Mouse (Mus musculus) 3T3-L1 (cell line): ENCODE measurements around the gene Ptbp3.

Experiments used
- DNase-seq: peaks from one replicate; pipeline ENCODE4 v3.0.0-alpha.2; 2015; ENCODE audit warnings: low read depth, low spot score

The Ptbp3 gene

DNA sequence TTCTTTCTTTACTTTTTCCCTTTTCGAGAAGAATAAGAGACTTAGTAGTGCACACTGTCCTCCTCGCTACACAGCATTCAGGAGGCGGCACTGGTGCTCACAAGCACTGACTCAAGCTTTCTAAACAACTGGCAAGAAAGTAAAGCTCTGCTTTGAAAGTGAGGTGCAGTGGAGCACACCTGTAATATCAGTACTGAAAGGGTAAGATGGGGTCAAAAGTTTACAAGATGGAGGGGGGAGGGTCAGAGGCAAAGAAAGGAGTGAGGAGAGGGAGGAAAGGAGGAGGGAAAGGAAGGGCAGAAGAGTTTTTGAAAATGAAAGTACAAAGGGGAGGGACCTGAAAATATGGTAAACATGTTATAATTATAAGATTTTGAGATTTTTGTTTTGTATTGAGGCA is 43.7 kb downstream of the Ptbp3 start:
- DNase-seq, result no peak

GRCm38 (mm10) chr4:59491097-59491496 is 58.1 kb downstream of the Ptbp3 start:
- DNase-seq, result no peak

GRCm38 (mm10) chr4:59471306-59471705 is 77.9 kb downstream of the Ptbp3 start:
- DNase-seq, result no peak

DNA sequence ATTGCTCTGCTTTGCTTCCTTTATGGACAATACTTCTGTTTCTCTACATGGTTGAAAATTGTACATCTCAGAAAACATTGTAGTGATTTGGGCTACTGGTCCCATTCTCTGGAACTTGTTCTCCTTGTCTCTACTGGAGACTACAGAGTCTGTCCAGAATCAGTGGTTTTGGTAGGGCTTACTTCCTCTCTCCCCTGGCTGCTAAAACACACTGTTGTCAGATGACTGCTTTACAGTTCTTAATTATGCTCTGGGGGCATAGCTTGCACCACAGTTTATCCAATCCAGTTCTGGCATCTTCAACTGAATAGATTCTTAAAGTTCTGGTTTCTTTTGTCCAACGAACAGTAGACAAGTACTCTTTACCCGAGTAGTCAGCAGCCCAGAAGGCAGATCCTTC is 83.7 kb downstream of the Ptbp3 start:
- no peak for DNase-seq

- no peak for DNase-seq
These were observed 84.5 kb downstream of the Ptbp3 start for GRCm38 (mm10) chr4:59464661-59465060.

DNA sequence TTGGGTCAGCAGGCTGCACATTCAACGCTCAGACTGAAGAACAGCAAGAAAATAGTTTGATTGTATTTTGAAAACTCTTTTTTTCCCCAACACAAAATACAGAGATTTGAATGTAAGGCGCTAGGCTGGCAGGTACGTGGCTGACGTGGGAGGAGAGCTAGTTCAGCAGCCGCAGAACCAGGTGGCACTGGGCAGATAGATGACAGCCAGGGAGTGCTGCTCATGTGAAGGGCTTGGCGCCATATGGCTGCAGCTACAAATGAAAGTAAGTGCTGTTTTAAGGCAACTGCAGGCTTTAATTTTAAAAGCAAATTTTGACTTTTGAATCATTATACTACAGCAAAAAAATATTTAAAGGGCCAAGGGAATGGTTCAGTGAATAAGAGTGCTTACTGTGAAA is 86.7 kb downstream of the Ptbp3 start:
- DNase-seq, result no peak

DNA sequence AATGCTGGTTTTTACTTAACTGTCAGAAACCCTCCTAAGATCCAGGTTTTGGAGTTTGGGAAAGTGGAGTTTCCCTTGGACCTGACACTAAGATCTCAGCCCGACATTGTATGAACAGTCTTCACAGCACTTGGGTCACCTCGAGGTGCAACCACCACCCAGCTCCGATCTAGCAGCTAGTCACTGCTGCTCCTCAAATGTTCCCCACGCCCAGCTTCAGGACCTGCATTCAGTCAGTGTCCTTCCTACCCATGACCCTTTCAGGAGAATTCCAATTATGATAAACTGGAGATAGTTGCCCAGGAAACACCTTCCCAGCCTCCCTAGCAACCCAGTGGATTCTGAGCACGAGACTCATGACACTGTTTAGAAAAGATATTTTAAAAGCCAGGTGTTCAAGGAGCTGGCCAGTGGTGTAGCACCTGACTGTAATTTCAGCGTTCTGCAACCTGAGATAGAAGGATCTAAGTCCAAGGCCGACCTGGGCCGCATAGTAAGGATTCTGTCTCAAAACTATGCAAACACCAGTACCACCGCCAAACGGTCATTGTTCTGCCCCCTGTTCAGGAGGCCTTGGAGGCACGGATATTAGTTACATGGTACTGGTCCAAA is 87.9 kb downstream of the Ptbp3 start:
- no peak for DNase-seq

DNA sequence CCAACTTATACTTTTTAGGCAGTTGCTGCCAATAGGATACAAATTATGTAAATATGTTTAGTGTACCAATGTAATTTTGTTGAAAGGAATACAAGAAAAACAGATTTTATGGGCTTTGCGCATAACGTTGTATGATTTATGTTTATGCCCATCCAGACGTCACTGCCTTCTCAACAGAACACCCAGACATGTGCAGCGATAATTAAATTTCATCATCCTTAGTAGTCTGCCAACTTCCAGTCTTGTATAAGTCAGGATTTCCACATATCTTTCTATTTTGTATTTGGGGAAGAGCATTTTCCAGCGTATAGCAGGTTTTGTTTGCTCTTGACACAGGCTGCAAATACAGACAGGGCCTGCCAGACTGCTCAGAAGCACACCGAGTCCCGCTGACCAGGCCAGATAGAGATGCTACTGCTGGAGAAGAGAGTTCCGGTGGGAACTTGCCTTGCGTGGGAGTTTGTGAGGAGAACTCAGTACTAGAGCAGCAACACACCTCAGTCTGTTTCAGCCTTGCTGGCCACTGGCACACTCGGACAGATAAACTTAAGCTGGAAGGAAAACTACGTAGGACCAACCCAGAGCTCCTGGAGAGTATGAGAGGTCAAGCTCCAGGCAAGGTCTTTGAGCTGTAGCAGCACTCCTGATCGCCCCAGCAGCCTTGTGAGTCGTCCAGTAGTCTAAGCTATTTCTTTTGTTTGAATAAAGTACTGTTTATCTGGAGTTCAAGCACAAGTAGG is 89.8 kb downstream of the Ptbp3 start:
- no peak for DNase-seq

DNA sequence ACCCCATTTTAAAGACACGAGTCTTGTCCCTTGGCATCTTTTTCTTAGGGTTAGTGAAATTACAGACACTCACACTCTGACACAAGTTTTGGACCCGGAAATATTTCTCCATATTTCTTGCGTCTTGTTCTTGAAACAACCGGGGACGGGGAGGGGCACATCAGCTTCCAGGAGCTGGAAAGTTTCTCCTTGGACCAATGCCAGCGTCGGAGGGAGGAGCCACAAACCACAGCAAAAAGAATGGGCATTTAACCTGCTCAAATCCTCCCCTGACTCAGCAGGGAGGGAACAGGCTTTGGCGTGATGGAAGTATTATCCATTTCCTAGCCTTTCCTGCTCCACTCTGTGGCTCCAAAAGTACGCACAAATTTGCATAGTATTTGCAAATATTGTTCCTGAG is 91.2 kb downstream of the Ptbp3 start:
- peak; percentile 56 for DNase-seq

- DNase-seq, result no peak
These were observed 92.1 kb downstream of the Ptbp3 start for GRCm38 (mm10) chr4:59457091-59457490.

DNA sequence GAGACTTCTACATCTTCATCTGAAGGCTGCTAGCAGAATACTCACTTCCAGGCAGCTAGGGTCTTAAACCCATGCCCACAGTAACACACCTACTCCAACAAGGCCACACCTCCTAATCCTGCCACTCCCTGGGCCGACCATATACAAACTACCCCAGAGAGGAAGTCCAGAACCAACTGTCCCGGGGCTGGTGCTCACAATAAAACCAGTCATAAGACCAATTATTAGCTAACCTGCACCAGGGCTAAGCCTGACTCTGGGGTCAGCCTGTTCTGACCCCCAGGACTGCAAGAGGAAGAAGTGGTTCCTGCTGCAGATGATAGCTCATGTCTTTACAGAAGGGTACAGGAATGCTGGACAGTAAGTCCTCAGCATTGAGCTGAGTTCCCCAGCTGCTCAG is 93.7 kb downstream of the Ptbp3 start:
- no peak for DNase-seq

DNA sequence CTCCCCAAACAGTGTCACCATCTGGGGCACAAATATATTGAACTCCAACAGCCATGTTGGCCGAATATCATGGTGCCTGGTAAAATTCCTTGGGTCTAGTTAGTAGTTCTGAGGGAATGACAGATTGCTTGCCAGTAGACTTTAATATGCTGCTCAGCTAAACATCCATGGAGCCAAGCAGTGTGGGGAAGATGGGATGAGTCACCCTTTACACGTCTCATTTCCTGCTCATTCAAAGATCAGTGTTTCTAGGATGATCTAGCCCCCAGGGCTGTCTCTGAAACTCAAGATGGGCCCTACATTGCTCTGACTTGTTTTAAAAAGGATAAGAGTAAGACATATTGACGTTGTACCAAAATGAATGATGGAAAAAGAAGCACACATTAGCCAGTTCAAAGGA is 95.1 kb downstream of the Ptbp3 start:
- peak; percentile 72 for DNase-seq

GRCm38 (mm10) chr4:59452503-59452933 is 96.6 kb downstream of the Ptbp3 start:
- peak; percentile 82 for DNase-seq

- peak; percentile 23 for DNase-seq
These were observed 98.3 kb downstream of the Ptbp3 start for GRCm38 (mm10) chr4:59450906-59451305.

DNA sequence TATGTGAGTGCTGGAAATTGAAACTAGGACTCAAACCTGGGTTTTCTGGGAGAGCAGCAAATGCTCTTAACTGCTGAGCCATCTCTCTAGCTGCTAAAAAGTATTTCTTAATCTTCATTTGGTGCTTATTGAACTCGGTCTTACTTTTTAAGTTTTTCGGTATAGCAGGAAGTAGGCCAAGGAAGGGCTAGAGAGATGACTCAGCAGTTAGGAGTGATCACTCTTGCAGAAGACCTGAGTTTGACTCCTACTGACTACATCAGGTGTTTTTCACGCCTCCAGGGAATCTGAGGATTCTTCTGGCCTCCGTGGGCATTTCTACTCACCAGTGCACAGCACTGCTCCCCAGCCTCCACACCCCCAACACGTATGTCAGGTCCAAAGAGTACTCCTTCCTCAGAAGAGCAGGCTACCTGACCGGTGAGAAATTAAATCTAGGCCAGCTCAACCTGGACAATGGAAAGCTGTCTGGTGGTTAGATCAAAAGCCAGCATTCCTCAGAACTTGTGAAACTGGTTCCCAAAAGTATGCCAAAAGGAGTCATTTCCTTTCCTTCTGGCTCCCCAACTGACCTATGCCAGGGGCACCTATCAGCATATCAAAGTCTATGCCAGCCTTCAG is 98.8 kb downstream of the Ptbp3 start:
- no peak for DNase-seq

GRCm38 (mm10) chr4:59447296-59447695 is 101.9 kb downstream of the Ptbp3 start:
- no peak for DNase-seq

DNA sequence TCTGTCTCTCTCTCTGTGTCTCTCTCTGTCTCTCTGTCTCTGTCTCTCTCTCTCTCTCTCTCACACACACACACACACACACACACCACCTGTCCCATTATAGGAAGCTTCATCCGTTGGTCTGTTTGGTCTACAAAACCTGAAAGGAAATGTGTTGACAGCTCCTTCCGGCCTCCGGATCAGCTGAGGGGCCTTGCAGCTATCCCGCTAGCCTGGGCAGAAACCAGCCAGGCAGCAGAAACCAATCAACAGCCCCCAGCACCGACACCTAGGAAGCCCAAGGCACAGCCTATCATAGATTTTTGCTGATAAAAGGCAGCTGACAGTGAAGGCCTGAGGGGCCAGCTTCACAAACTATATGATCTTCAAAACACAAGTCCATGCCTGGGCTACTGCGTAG is 103.6 kb downstream of the Ptbp3 start:
- no peak for DNase-seq

- no peak for DNase-seq
These were observed 104.2 kb downstream of the Ptbp3 start for GRCm38 (mm10) chr4:59444994-59445393.

DNA sequence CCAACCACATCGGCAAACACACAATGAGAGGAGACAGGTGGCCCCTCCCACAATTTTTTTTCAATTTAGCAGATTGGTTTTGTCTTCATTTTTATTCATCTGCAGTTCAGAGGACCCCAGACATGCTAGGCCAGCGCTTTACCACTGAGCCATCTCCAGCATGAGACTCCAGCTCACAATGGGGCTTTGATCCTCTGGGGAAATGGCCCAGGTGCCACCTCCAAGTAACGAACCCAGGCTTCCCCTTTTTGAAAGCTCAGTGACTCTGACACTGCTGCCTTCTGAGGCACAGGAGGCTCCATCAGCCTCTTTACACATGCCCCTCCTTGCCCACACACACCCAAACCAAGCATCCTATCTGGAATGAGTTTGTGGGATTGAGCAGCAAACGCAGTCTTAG is 105.1 kb downstream of the Ptbp3 start:
- no peak for DNase-seq

DNA sequence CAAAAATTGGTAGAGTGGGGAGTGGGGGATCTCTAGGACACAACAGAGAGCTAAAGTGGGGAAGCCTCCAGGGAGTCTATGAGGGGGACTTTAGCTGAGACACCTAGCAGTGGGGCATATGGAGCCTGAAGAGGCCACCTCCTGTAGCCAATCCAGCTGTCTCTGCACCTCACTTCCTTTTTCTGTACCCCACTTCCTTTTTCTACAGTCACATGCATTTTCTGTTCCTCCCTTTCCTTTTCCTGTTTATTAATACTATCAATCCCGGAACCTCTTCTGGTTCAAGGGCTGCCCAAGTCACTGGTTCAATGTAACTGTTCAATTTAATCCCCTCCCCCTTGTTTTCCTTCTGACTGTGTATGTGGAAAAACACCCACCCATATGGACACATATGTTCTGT is 107.9 kb downstream of the Ptbp3 start:
- no peak for DNase-seq

DNA sequence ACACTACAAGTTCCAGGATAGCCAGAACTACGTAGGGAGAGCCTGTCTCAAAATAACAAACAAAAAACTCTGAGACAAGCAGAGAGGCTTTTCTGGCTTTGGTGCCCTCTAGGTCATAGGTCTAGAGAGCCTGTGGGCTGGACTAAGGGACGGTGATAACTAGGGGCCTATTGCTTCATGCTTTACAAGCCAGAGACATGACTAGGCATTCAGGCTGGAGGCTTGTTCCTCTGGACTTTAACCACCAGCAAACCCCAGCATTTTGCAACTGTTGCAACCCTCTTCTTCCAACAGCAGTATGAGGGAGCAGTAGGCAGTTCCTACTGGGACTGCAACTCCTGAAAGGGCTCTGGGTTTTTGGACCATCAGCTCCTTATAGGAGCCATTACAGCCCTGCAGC is 109.2 kb downstream of the Ptbp3 start:
- DNase-seq, result no peak

DNA sequence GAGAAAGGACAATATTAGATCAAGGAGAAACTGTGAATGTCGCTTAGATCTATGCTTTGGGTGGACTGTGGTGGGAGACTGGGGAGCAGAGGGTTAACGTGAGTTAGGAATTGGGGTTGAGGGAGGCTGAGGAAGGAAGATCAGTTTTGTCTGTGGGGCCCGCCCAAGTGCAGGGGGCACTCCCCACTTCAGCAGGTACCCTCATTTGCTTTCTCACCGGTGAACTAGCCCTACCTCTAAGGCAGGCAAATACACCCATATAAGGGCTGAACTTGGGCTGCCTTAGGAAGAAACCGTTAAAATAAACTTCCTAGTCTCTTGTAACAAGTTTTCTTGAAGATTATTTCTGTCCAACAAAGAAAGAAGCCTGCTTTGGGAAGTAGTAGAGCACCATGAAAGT is 110.1 kb downstream of the Ptbp3 start:
- no peak for DNase-seq
